Mouse (Mus musculus) MEL (cell line): ENCODE data around the gene Prc1.

Source experiments
- CHD2 ChIP-seq: IDR thresholded peaks from 2 replicates; pipeline ENCODE4 v1.6.1; 2011; ENCODE audit warnings: low read length, improper control_type of control experiment
- CTCF ChIP-seq, 3 experiments: IDR thresholded peaks in 2 of 3; conservative IDR thresholded peaks in 1 of 3; 2 replicates each; pipeline ENCODE4 v1.5.1; 2011 to 2012; ENCODE audit warnings: low read length in 3 of 3, low read depth in 2 of 3, mild to moderate bottlenecking in 2 of 3, improper control_type of control experiment in 1 of 3, inconsistent platforms in 1 of 3, mixed read lengths in 1 of 3, moderate library complexity in 1 of 3; ENCODE audit not compliant: control insufficient read depth in 1 of 3, insufficient read depth in 1 of 3, poor library complexity in 1 of 3, severe bottlenecking in 1 of 3
- E2F4 ChIP-seq: IDR thresholded peaks from 2 replicates; pipeline ENCODE4 v1.6.1; 2011; ENCODE audit warnings: low read depth, low read length, improper control_type of control experiment, borderline replicate concordance
- EP300 ChIP-seq, 2 experiments: IDR thresholded peaks; 2 replicates each; pipeline ENCODE4 v1.6.1; 2011; ENCODE audit warnings: improper control_type of control experiment in 2 of 2, low read length in 2 of 2, low read depth in 1 of 2, mild to moderate bottlenecking in 1 of 2
- GATA1 ChIP-seq: IDR thresholded peaks from 2 replicates; pipeline ENCODE4 v1.6.1; 2011; ENCODE audit warnings: low read depth, low read length, improper control_type of control experiment
- MAFK ChIP-seq: IDR thresholded peaks from 2 replicates; pipeline ENCODE4 v1.6.1; 2011; ENCODE audit warnings: low read depth, mild to moderate bottlenecking, low read length, improper control_type of control experiment, borderline replicate concordance
- MEF2A ChIP-seq: IDR thresholded peaks from 2 replicates; pipeline ENCODE4 v1.6.1; 2014; ENCODE audit warnings: low read depth, mild to moderate bottlenecking, inconsistent platforms, low read length, improper control_type of control experiment; ENCODE audit not compliant: poor library complexity, insufficient replicate concordance, severe bottlenecking; ENCODE audit errors: extremely low read depth
- NRF1 ChIP-seq: IDR thresholded peaks from 2 replicates; pipeline ENCODE4 v1.6.1; 2014; ENCODE audit warnings: low read depth, mild to moderate bottlenecking, inconsistent platforms, low read length, improper control_type of control experiment, moderate library complexity; ENCODE audit not compliant: poor library complexity, insufficient read depth, severe bottlenecking
- POLR2A ChIP-seq, 2 experiments: IDR thresholded peaks; 2 replicates each; pipeline ENCODE4 v1.6.1; 2011 to 2012; ENCODE audit warnings: low read length in 2 of 2, mild to moderate bottlenecking in 2 of 2, control low read depth in 1 of 2, improper control_type of control experiment in 1 of 2, low read depth in 1 of 2, moderate library complexity in 1 of 2; ENCODE audit not compliant: control insufficient read depth in 1 of 2, insufficient read depth in 1 of 2, poor library complexity in 1 of 2
- UBTF ChIP-seq: IDR thresholded peaks from 2 replicates; pipeline ENCODE4 v1.6.1; 2012; ENCODE audit warnings: low read depth, mild to moderate bottlenecking, inconsistent platforms, low read length, improper control_type of control experiment, moderate library complexity, borderline replicate concordance; ENCODE audit not compliant: insufficient read depth

- no peak for TF ChIP-seq CTCF (IDR thresholded peaks at IDR 0.05 in 2 of 3, conservative IDR thresholded peaks at IDR 0.05 in 1 of 3; ENCODE audit: control insufficient read depth in 1 of 3, insufficient read depth in 1 of 3, low read depth in 2 of 3, low read length in 3 of 3, poor library complexity in 1 of 3, severe bottlenecking in 1 of 3)
- no peak for TF ChIP-seq EP300 (IDR thresholded peaks at IDR 0.05; ENCODE audit: low read depth in 1 of 2, low read length in 2 of 2)
- TF ChIP-seq POLR2A (IDR thresholded peaks at IDR 0.05; ENCODE audit: control insufficient read depth in 1 of 2, insufficient read depth in 1 of 2, low read depth in 1 of 2, low read length in 2 of 2, poor library complexity in 1 of 2) = no peak
- no peak for TF ChIP-seq GATA1
- no peak for TF ChIP-seq MAFK
- no peak for TF ChIP-seq CHD2
- no peak for TF ChIP-seq NRF1
- TF ChIP-seq E2F4 = no peak
- TF ChIP-seq MEF2A = no peak
- no peak for TF ChIP-seq UBTF
These were observed 56.6 kb downstream of the Prc1 start for GRCm38 (mm10) chr7:80350808-80351207.
